Mouse (Mus musculus): Measurements from ENCODE around the gene Il34. TPM values are rescaled to one million over a fixed set of nuclear protein-coding genes. Genes with fewer than 3 reads are reported as not detected.

The Il34 gene
- polyA plus RNA-seq, 1 experiment from 2014 or later = 2.7 TPM

GRCm38 (mm10) chr8:110711271-110711934, 94.3 kb downstream of the Il34 start:
- Histone ChIP-seq H3K4me2 (replicated peaks) (no peak overlapping the region), H3K4me1 (replicated peaks) (peaks cover 28% of the 10 kb centered on the region), H3K9ac (replicated peaks) (no peak overlapping the region), H3K9me3 (no peaks in the 10 kb centered on the region), H3K4me3 (replicated peaks) (no peak overlapping the region), H3K27ac (no peak overlapping the region), H3K36me3 (peaks cover 56% of the 10 kb centered on the region), H3K27me3 (no peaks in the 10 kb centered on the region)
- 82% methylated on average over 13 of the region's 13 CpGs for whole genome bisulfite sequencing
- no peak for ATAC-seq

GRCm38 (mm10) chr8:110710593-110710992, 95.1 kb downstream of the Il34 start:
- no peak for ATAC-seq
- Histone ChIP-seq H3K9ac (replicated peaks) (no peak overlapping the region), H3K36me3 (peaks cover 56% of the 10 kb centered on the region), H3K4me2 (replicated peaks) (no peak overlapping the region), H3K4me3 (replicated peaks) (no peak overlapping the region), H3K27me3 (no peaks in the 10 kb centered on the region), H3K9me3 (no peaks in the 10 kb centered on the region), H3K4me1 (replicated peaks) (peaks cover 20% of the 10 kb centered on the region), H3K27ac (no peak overlapping the region)
- WGBS = 64% methylated on average over 3 of the region's 3 CpGs

- H3K9ac ChIP-seq (replicated peaks) = no peak overlapping the region
- peaks cover 38% of the 10 kb centered on the region for H3K36me3 ChIP-seq
- H3K27ac ChIP-seq = no peak overlapping the region
- peaks cover 6% of the 10 kb centered on the region; the same call in 1 of the 2 replicates for H3K4me1 ChIP-seq (replicated peaks)
- H3K4me3 ChIP-seq (replicated peaks) = no peak overlapping the region
- 85% methylated on average over 11 of the region's 11 CpGs for WGBS
- H3K4me2 ChIP-seq (replicated peaks) = no peak overlapping the region
- ATAC-seq = no peak
- no peaks in the 10 kb centered on the region for H3K9me3 ChIP-seq
- no peaks in the 10 kb centered on the region for H3K27me3 ChIP-seq
These were observed 97.3 kb downstream of the Il34 start for GRCm38 (mm10) chr8:110708429-110708828.

GRCm38 (mm10) chr8:110706288-110706870, 99.3 kb downstream of the Il34 start:
- WGBS = 91% methylated on average over 3 of the region's 3 CpGs
- Histone ChIP-seq H3K36me3 (peaks cover 17% of the 10 kb centered on the region), H3K9me3 (no peaks in the 10 kb centered on the region), H3K4me2 (replicated peaks) (no peak overlapping the region), H3K27ac (no peak overlapping the region), H3K4me3 (replicated peaks) (no peak overlapping the region), H3K9ac (replicated peaks) (no peak overlapping the region), H3K4me1 (replicated peaks) (peaks cover 12% of the 10 kb centered on the region), H3K27me3 (no peaks in the 10 kb centered on the region)
- no peak for ATAC-seq

- no peaks in the 10 kb centered on the region for H3K27me3 ChIP-seq
- H3K27ac ChIP-seq = no peak overlapping the region
- H3K4me1 ChIP-seq (replicated peaks) = peaks cover 10% of the 10 kb centered on the region
- peaks cover 10% of the 10 kb centered on the region for H3K36me3 ChIP-seq
- no peak overlapping the region for H3K4me3 ChIP-seq (replicated peaks)
- no peak overlapping the region for H3K9ac ChIP-seq (replicated peaks)
- 79% methylated on average over 14 of the region's 14 CpGs for WGBS
- no peaks in the 10 kb centered on the region for H3K9me3 ChIP-seq
- no peak for ATAC-seq
- no peak overlapping the region for H3K4me2 ChIP-seq (replicated peaks)
These were observed 100.1 kb downstream of the Il34 start for GRCm38 (mm10) chr8:110705391-110706287.

- H3K27ac ChIP-seq = no peak overlapping the region
- peaks cover 9% of the 10 kb centered on the region; the same call in 1 of the 2 replicates for H3K36me3 ChIP-seq
- peaks cover 6% of the 10 kb centered on the region for H3K4me1 ChIP-seq (replicated peaks)
- no peak for ATAC-seq
- no peak overlapping the region for H3K9ac ChIP-seq (replicated peaks)
- H3K27me3 ChIP-seq = no peaks in the 10 kb centered on the region
- 91% methylated on average over 3 of the region's 3 CpGs for WGBS
- no peak overlapping the region for H3K4me2 ChIP-seq (replicated peaks)
- H3K4me3 ChIP-seq (replicated peaks) = no peak overlapping the region
- H3K9me3 ChIP-seq = no peaks in the 10 kb centered on the region
These were observed 101.6 kb downstream of the Il34 start for GRCm38 (mm10) chr8:110704103-110704502.

GRCm38 (mm10) chr8:110703460-110704061, 102.2 kb downstream of the Il34 start:
- 90% methylated on average over 9 of the region's 9 CpGs for WGBS

GRCm38 (mm10) chr8:110702636-110703459, 102.9 kb downstream of the Il34 start:
- no peak overlapping the region for H3K4me3 ChIP-seq (replicated peaks)
- no peak overlapping the region for H3K27ac ChIP-seq
- no peak overlapping the region for H3K4me2 ChIP-seq (replicated peaks)
- no peak overlapping the region for H3K9ac ChIP-seq (replicated peaks)
- WGBS = 51% methylated on average over 9 of the region's 9 CpGs
- H3K36me3 ChIP-seq = peaks cover 7% of the 10 kb centered on the region; the same call in 1 of the 2 replicates
- no peaks in the 10 kb centered on the region for H3K27me3 ChIP-seq
- peaks cover 6% of the 10 kb centered on the region for H3K4me1 ChIP-seq (replicated peaks)
- ATAC-seq = no peak
- H3K9me3 ChIP-seq = no peaks in the 10 kb centered on the region

More at GRCm38 (mm10) chr8:110703460-110704061, 102.2 kb downstream of the Il34 start:
- H3K9me3 ChIP-seq = no peaks in the 10 kb centered on the region
- no peak overlapping the region for H3K4me2 ChIP-seq (replicated peaks)
- H3K36me3 ChIP-seq = peaks cover 10% of the 10 kb centered on the region; the same call in 1 of the 2 replicates
- no peak for ATAC-seq
- no peak overlapping the region for H3K27ac ChIP-seq
- peaks cover 6% of the 10 kb centered on the region for H3K4me1 ChIP-seq (replicated peaks)
- H3K9ac ChIP-seq (replicated peaks) = no peak overlapping the region
- H3K27me3 ChIP-seq = no peaks in the 10 kb centered on the region
- no peak overlapping the region for H3K4me3 ChIP-seq (replicated peaks)

- H3K27ac ChIP-seq = no peak overlapping the region
- no peaks in the 10 kb centered on the region for H3K9me3 ChIP-seq
- peaks cover 24% of the 10 kb centered on the region for H3K36me3 ChIP-seq
- no peak overlapping the region for H3K9ac ChIP-seq (replicated peaks)
- WGBS = 88% methylated on average over 2 of the region's 2 CpGs
- no peak for ATAC-seq
- H3K4me3 ChIP-seq (replicated peaks) = no peak overlapping the region
- H3K4me2 ChIP-seq (replicated peaks) = no peak overlapping the region
- H3K27me3 ChIP-seq = no peaks in the 10 kb centered on the region
- H3K4me1 ChIP-seq (replicated peaks) = peaks cover 8% of the 10 kb centered on the region
These were observed 105.2 kb downstream of the Il34 start for GRCm38 (mm10) chr8:110700561-110700960.

GRCm38 (mm10) chr8:110699501-110699900, 106.2 kb downstream of the Il34 start:
- H3K9ac ChIP-seq (replicated peaks) = no peak overlapping the region
- no peak overlapping the region for H3K4me3 ChIP-seq (replicated peaks)
- no peak overlapping the region for H3K4me2 ChIP-seq (replicated peaks)
- peaks cover 24% of the 10 kb centered on the region for H3K36me3 ChIP-seq
- H3K27me3 ChIP-seq = no peaks in the 10 kb centered on the region
- H3K4me1 ChIP-seq (replicated peaks) = peaks cover 18% of the 10 kb centered on the region
- H3K9me3 ChIP-seq = no peaks in the 10 kb centered on the region
- 91% methylated on average over 7 of the region's 7 CpGs for WGBS
- H3K27ac ChIP-seq = no peak overlapping the region
- no peak for ATAC-seq

- no peak overlapping the region for H3K4me3 ChIP-seq (replicated peaks)
- H3K4me2 ChIP-seq (replicated peaks) = no peak overlapping the region
- no peak for ATAC-seq
- H3K9me3 ChIP-seq = no peaks in the 10 kb centered on the region
- WGBS = 77% methylated on average over 1 of the region's 1 CpGs
- H3K9ac ChIP-seq (replicated peaks) = no peak overlapping the region
- no peaks in the 10 kb centered on the region for H3K27me3 ChIP-seq
- H3K27ac ChIP-seq = no peak overlapping the region
- peaks cover 28% of the 10 kb centered on the region for H3K36me3 ChIP-seq
- H3K4me1 ChIP-seq (replicated peaks) = peaks cover 18% of the 10 kb centered on the region
These were observed 107.6 kb downstream of the Il34 start for GRCm38 (mm10) chr8:110698098-110698497.
